Mouse (Mus musculus): ENCODE data around the gene Rtn3. TPM values are rescaled to one million over a fixed set of nuclear protein-coding genes. Genes with fewer than 3 reads are reported as not detected.

Gene Rtn3
- total RNA-seq, 2 experiments from 2014 or later, result 798 to 841 TPM

- no peak for DNase-seq (ENCODE audit: extremely low spot score in 1 of 2, low spot score in 1 of 2)
Observed at GRCm38 (mm10) chr19:7491960-7492359, 8.9 kb upstream of the Rtn3 start.

GRCm38 (mm10) chr19:7487680-7488079 lies 4.6 kb upstream of the Rtn3 start:
- no peak for DNase-seq (ENCODE audit: extremely low spot score in 1 of 2, low spot score in 1 of 2)

- DNase-seq (ENCODE audit: extremely low spot score in 1 of 2, low spot score in 1 of 2), result peak in 1 of 2 experiments; percentile 22
Observed at GRCm38 (mm10) chr19:7484076-7484475, 995 bp upstream of the Rtn3 start.

- DNase-seq (ENCODE audit: extremely low spot score in 1 of 2, low spot score in 1 of 2), result peak in 1 of 2 experiments; percentile 31
Observed at GRCm38 (mm10) chr19:7483512-7483882, 416 bp upstream of the Rtn3 start.

GRCm38 (mm10) chr19:7482266-7482598 lies 849 bp downstream of the Rtn3 start:
- DNase-seq (ENCODE audit: extremely low spot score in 1 of 2, low spot score in 1 of 2), result no peak

GRCm38 (mm10) chr19:7481541-7482265 lies 1.4 kb downstream of the Rtn3 start:
- peak; percentile 35 to 39 for DNase-seq (ENCODE audit: extremely low spot score in 1 of 2, low spot score in 1 of 2)

GRCm38 (mm10) chr19:7479751-7480248 lies 3.3 kb downstream of the Rtn3 start:
- no peak for DNase-seq (ENCODE audit: extremely low spot score in 1 of 2, low spot score in 1 of 2)

GRCm38 (mm10) chr19:7470643-7471042 lies 12.4 kb downstream of the Rtn3 start:
- DNase-seq (ENCODE audit: extremely low spot score in 1 of 2, low spot score in 1 of 2), result no peak

GRCm38 (mm10) chr19:7467915-7468314 lies 15.2 kb downstream of the Rtn3 start:
- DNase-seq (ENCODE audit: extremely low spot score in 1 of 2, low spot score in 1 of 2), result no peak

GRCm38 (mm10) chr19:7459370-7459769 lies 23.7 kb downstream of the Rtn3 start:
- DNase-seq (ENCODE audit: extremely low spot score in 1 of 2, low spot score in 1 of 2), result no peak

- DNase-seq (ENCODE audit: extremely low spot score in 1 of 2, low spot score in 1 of 2), result no peak
Observed at GRCm38 (mm10) chr19:7458901-7459300, 24.2 kb downstream of the Rtn3 start.

GRCm38 (mm10) chr19:7456803-7457202 lies 26.3 kb downstream of the Rtn3 start:
- DNase-seq (ENCODE audit: extremely low spot score in 1 of 2, low spot score in 1 of 2), result no peak

GRCm38 (mm10) chr19:7445596-7445995 lies 37.5 kb downstream of the Rtn3 start:
- no peak for DNase-seq (ENCODE audit: extremely low spot score in 1 of 2, low spot score in 1 of 2)

- no peak for DNase-seq (ENCODE audit: extremely low spot score in 1 of 2, low spot score in 1 of 2)
Observed at GRCm38 (mm10) chr19:7445105-7445504, 38.0 kb downstream of the Rtn3 start.

GRCm38 (mm10) chr19:7441493-7441892 lies 41.6 kb downstream of the Rtn3 start:
- DNase-seq (ENCODE audit: extremely low spot score in 1 of 2, low spot score in 1 of 2), result peak in 1 of 2 experiments; percentile 69

GRCm38 (mm10) chr19:7438295-7438694 lies 44.8 kb downstream of the Rtn3 start:
- DNase-seq (ENCODE audit: extremely low spot score in 1 of 2, low spot score in 1 of 2), result no peak

- peak in 1 of 2 experiments; percentile 35 for DNase-seq (ENCODE audit: extremely low spot score in 1 of 2, low spot score in 1 of 2)
Observed at GRCm38 (mm10) chr19:7436061-7436970, 46.8 kb downstream of the Rtn3 start.

- no peak for DNase-seq (ENCODE audit: extremely low spot score in 1 of 2, low spot score in 1 of 2)
Observed at GRCm38 (mm10) chr19:7434887-7435286, 48.2 kb downstream of the Rtn3 start.

- DNase-seq (ENCODE audit: extremely low spot score in 1 of 2, low spot score in 1 of 2), result no peak
Observed at GRCm38 (mm10) chr19:7425398-7425775, 57.7 kb downstream of the Rtn3 start.

GRCm38 (mm10) chr19:7424590-7425397 lies 58.3 kb downstream of the Rtn3 start:
- DNase-seq (ENCODE audit: extremely low spot score in 1 of 2, low spot score in 1 of 2), result no peak

- no peak for DNase-seq (ENCODE audit: extremely low spot score in 1 of 2, low spot score in 1 of 2)
Observed at GRCm38 (mm10) chr19:7424131-7424530, 59.0 kb downstream of the Rtn3 start.

Measured in layer of hippocampus, postnatal 25 days (tissue).